Mouse (Mus musculus): ENCODE results near the gene H2al1a.
A peak's percentile ranks its signal among the peaks of the same experiment; 100 is the strongest.

The H2al1a gene

GRCm38 (mm10) chrX:11346756-11347155 lies 47.7 kb downstream of the H2al1a start:
- DNase-seq: peak; percentile 10

Measured in cerebellum, adult 11-12 months (tissue).